Mouse (Mus musculus) MEL (cell line): ENCODE measurements around the gene Kif3b. TPM values are rescaled to one million over a fixed set of nuclear protein-coding genes. Genes with fewer than 3 reads are reported as not detected.

Source experiments
- DNase-seq: peaks from one replicate; pipeline ENCODE4 v3.0.0; 2011; ENCODE audit warnings: low read depth, low spot score
- H3K27ac ChIP-seq: 2 replicates; pipeline ENCODE4 v1.5.1; 2012; ENCODE audit warnings: low read depth, mild to moderate bottlenecking, control low read depth, low read length, moderate library complexity; ENCODE audit not compliant: control insufficient read depth
- H3K27me3 ChIP-seq, 2 experiments: fragments of 150-350 bp in 1 of 2; sonication (generic) in 1 of 2; 2 replicates each; pipeline ENCODE4 v1.6.1; 2012; ENCODE audit warnings: low read length in 2 of 2, mild to moderate bottlenecking in 2 of 2, improper control_type of control experiment in 1 of 2, moderate library complexity in 1 of 2; ENCODE audit not compliant: insufficient read depth in 2 of 2, control insufficient read depth in 1 of 2
- H3K36me3 ChIP-seq, 2 experiments: 2 replicates each; pipeline ENCODE4 v1.6.1; 2012 to 2014; ENCODE audit warnings: low read length in 2 of 2, improper control_type of control experiment in 1 of 2, inconsistent platforms in 1 of 2, mild to moderate bottlenecking in 1 of 2; ENCODE audit not compliant: insufficient read depth in 2 of 2, control insufficient read depth in 1 of 2
- H3K4me1 ChIP-seq, 2 experiments: fragments of 150-350 bp in 1 of 2; sonication (generic) in 1 of 2; 2 replicates each; pipeline ENCODE4 v1.6.1; 2012; ENCODE audit warnings: low read length in 2 of 2, improper control_type of control experiment in 1 of 2, mild to moderate bottlenecking in 1 of 2; ENCODE audit not compliant: insufficient read depth in 2 of 2, control insufficient read depth in 1 of 2
- H3K4me3 ChIP-seq, 2 experiments: fragments of 150-350 bp in 1 of 2; sonication (generic) in 1 of 2; 2 replicates each; pipeline ENCODE4 v1.5.1; 2012; ENCODE audit warnings: low read depth in 2 of 2, low read length in 2 of 2, mild to moderate bottlenecking in 2 of 2, moderate library complexity in 2 of 2, control low read depth in 1 of 2, improper control_type of control experiment in 1 of 2; ENCODE audit not compliant: control insufficient read depth in 1 of 2, insufficient read depth in 1 of 2
- H3K79me2 ChIP-seq: 2 replicates; pipeline ENCODE4 v1.6.1; 2012; ENCODE audit warnings: mild to moderate bottlenecking, low read length, moderate library complexity; ENCODE audit not compliant: control insufficient read depth, poor library complexity, insufficient read depth
- H3K9ac ChIP-seq: 2 replicates; pipeline ENCODE4 v1.6.1; 2012; ENCODE audit warnings: low read depth, mild to moderate bottlenecking, control low read depth, low read length, moderate library complexity; ENCODE audit not compliant: control insufficient read depth, poor library complexity, severe bottlenecking
- H3K9me3 ChIP-seq: fragments of 150-350 bp; sonication (generic); replicated peaks from 2 replicates; pipeline ENCODE4 v1.6.1; 2012; ENCODE audit warnings: mild to moderate bottlenecking, low read length, improper control_type of control experiment, moderate library complexity; ENCODE audit not compliant: insufficient read depth
- BHLHE40 ChIP-seq: IDR thresholded peaks from 2 replicates; pipeline ENCODE4 v1.6.1; 2012; ENCODE audit warnings: low read depth, mild to moderate bottlenecking, inconsistent platforms, low read length, improper control_type of control experiment, borderline replicate concordance
- CHD1 ChIP-seq: IDR thresholded peaks from 2 replicates; pipeline ENCODE4 v1.6.1; 2012; ENCODE audit warnings: low read depth, mild to moderate bottlenecking, inconsistent platforms, low read length, improper control_type of control experiment
- ELF1 ChIP-seq: IDR thresholded peaks from 2 replicates; pipeline ENCODE4 v1.6.1; 2014; ENCODE audit warnings: low read depth, mild to moderate bottlenecking, inconsistent platforms, low read length, improper control_type of control experiment, moderate library complexity
- GABPA ChIP-seq: IDR thresholded peaks from 2 replicates; pipeline ENCODE4 v1.6.1; 2012; ENCODE audit warnings: low read depth, mild to moderate bottlenecking, inconsistent platforms, low read length, improper control_type of control experiment, moderate library complexity
- GATA1 ChIP-seq: IDR thresholded peaks from 2 replicates; pipeline ENCODE4 v1.6.1; 2011; ENCODE audit warnings: low read depth, low read length, improper control_type of control experiment
- HCFC1 ChIP-seq: IDR thresholded peaks from 2 replicates; pipeline ENCODE4 v1.6.1; 2012; ENCODE audit warnings: low read depth, mild to moderate bottlenecking, inconsistent platforms, low read length, improper control_type of control experiment, moderate library complexity
- MAFK ChIP-seq: IDR thresholded peaks from 2 replicates; pipeline ENCODE4 v1.6.1; 2011; ENCODE audit warnings: low read depth, mild to moderate bottlenecking, low read length, improper control_type of control experiment, borderline replicate concordance
- MXI1 ChIP-seq: IDR thresholded peaks from 2 replicates; pipeline ENCODE4 v1.6.1; 2011; ENCODE audit warnings: mild to moderate bottlenecking, low read depth, low read length, improper control_type of control experiment
- NELFE ChIP-seq: IDR thresholded peaks from 2 replicates; pipeline ENCODE4 v1.6.1; 2011; ENCODE audit warnings: low read depth, low read length, improper control_type of control experiment
- NRF1 ChIP-seq: IDR thresholded peaks from 2 replicates; pipeline ENCODE4 v1.6.1; 2014; ENCODE audit warnings: low read depth, mild to moderate bottlenecking, inconsistent platforms, low read length, improper control_type of control experiment, moderate library complexity; ENCODE audit not compliant: poor library complexity, insufficient read depth, severe bottlenecking
- POLR2AphosphoS5 ChIP-seq: IDR thresholded peaks from 2 replicates; pipeline ENCODE4 v1.6.1; 2012; ENCODE audit warnings: low read depth, borderline replicate concordance, mild to moderate bottlenecking, inconsistent platforms, low read length, moderate library complexity, mixed read lengths
- RCOR1 ChIP-seq: IDR thresholded peaks from 2 replicates; pipeline ENCODE4 v1.6.1; 2012; ENCODE audit warnings: low read depth, mild to moderate bottlenecking, inconsistent platforms, low read length, improper control_type of control experiment
- SIN3A ChIP-seq: IDR thresholded peaks from 2 replicates; pipeline ENCODE4 v1.6.1; 2012; ENCODE audit warnings: low read length, improper control_type of control experiment, inconsistent platforms
- SMC3 ChIP-seq: IDR thresholded peaks from 2 replicates; pipeline ENCODE4 v1.6.1; 2011; ENCODE audit warnings: low read depth, low read length, improper control_type of control experiment
- TAL1 ChIP-seq: IDR thresholded peaks from 2 replicates; pipeline ENCODE4 v1.6.1; 2012; ENCODE audit warnings: mild to moderate bottlenecking, inconsistent platforms, low read length, moderate library complexity, mixed read lengths
- UBTF ChIP-seq: IDR thresholded peaks from 2 replicates; pipeline ENCODE4 v1.6.1; 2012; ENCODE audit warnings: low read depth, mild to moderate bottlenecking, inconsistent platforms, low read length, improper control_type of control experiment, moderate library complexity, borderline replicate concordance; ENCODE audit not compliant: insufficient read depth
- USF2 ChIP-seq, 2 experiments: IDR thresholded peaks; 2 replicates each; pipeline ENCODE4 v1.6.1; 2011 to 2012; ENCODE audit warnings: improper control_type of control experiment in 2 of 2, low read length in 2 of 2, borderline replicate concordance in 1 of 2, inconsistent platforms in 1 of 2, low read depth in 1 of 2, mild to moderate bottlenecking in 1 of 2; ENCODE audit not compliant: insufficient read depth in 1 of 2
- ZNF384 ChIP-seq: IDR thresholded peaks from 2 replicates; pipeline ENCODE4 v1.6.1; 2012; ENCODE audit warnings: low read depth, mild to moderate bottlenecking, inconsistent platforms, low read length, improper control_type of control experiment
- polyA plus RNA-seq, 2 experiments: library from polyadenylated mRNA; stranded (reverse) in 1 of 2; unstranded in 1 of 2; fragments of >175 nt in 1 of 2; fragments of >200 nt in 1 of 2; gene quantifications; 2 replicates each; pipeline versions ENCODE4 v1.2.1 to v1.2.4; 2012; ENCODE audit warnings: low replicate concordance in 2 of 2, low read depth in 1 of 2; ENCODE audit not compliant: insufficient read length in 2 of 2, insufficient read depth in 1 of 2, missing spikeins in 1 of 2
- total RNA-seq: library from RNA; depleted of rRNA; stranded (reverse); fragments of 300-350 nt; gene quantifications from 2 replicates; pipeline ENCODE4 v1.2.3, GENCODE M21; 2012

Gene Kif3b
- total and polyA plus RNA-seq, 3 experiments: 11.0 to 34.2 (median 17.9) TPM

GRCm38 (mm10) chr2:153249751-153250150 is 41.5 kb upstream of the Kif3b start:
- Histone ChIP-seq H3K27ac (no peak overlapping the region), H3K4me1 (no peaks in the 10 kb centered on the region), H3K79me2 (no peaks in the 10 kb centered on the region), H3K9me3 (no peaks in the 10 kb centered on the region), H3K9ac (no peak overlapping the region), H3K36me3 (peaks cover 2 to 4% of the 10 kb centered on the region in 2 experiments; a peak in 3 of 4 replicates), H3K27me3 (no peaks in the 10 kb centered on the region), H3K4me3 (no peak overlapping the region)
- no peak for DNase-seq
- no peak for TF ChIP-seq UBTF
- TF ChIP-seq BHLHE40: no peak
- TF ChIP-seq GABPA: no peak
- TF ChIP-seq SMC3: no peak
- no peak for TF ChIP-seq MAFK

- Histone ChIP-seq H3K27ac (no peak overlapping the region), H3K27me3 (no peaks in the 10 kb centered on the region), H3K4me1 (peaks cover 16 to 19% of the 10 kb centered on the region in 2 experiments), H3K9ac (no peak overlapping the region), H3K79me2 (no peaks in the 10 kb centered on the region), H3K9me3 (no peaks in the 10 kb centered on the region), H3K36me3 (peaks cover 0 to 26% of the 10 kb centered on the region in 2 experiments)
- no peak for DNase-seq
- TF ChIP-seq NRF1 (no peak), HCFC1 (no peak), MXI1 (no peak), TAL1 (no peak), RCOR1 (no peak), USF2 (IDR thresholded peaks at IDR 0.05; ENCODE audit: borderline replicate concordance in 1 of 2, insufficient read depth in 1 of 2, low read depth in 1 of 2, low read length in 2 of 2) (no peak), GABPA (no peak), GATA1 (no peak), ELF1 (no peak), MAFK (no peak), POLR2AphosphoS5 (no peak), CHD1 (no peak), SIN3A (no peak), ZNF384 (no peak), NELFE (no peak)
- TF ChIP-seq, all 39 proteins: peak for 0
- H3K4me3 ChIP-seq: no peak overlapping the region
Observed at GRCm38 (mm10) chr2:153256604-153257003, 34.6 kb upstream of the Kif3b start.
